Mouse (Mus musculus): ENCODE results near the gene Phactr1. TPM values are rescaled to one million over a fixed set of nuclear protein-coding genes. Genes with fewer than 3 reads are reported as not detected.

Phactr1 gene
- total and polyA plus RNA-seq, 3 experiments: not detected

- H3K4me3 ChIP-seq (ENCODE audit: control insufficient read depth in 1 of 2, insufficient read depth in 1 of 2, low read depth in 2 of 2, low read length in 2 of 2): no peak overlapping the region
- TF ChIP-seq ZMIZ1 (IDR thresholded peaks at IDR 0.05; ENCODE audit: low read depth, low read length) (no peak), CHD1 (IDR thresholded peaks at IDR 0.05; ENCODE audit: low read depth, low read length) (no peak), NELFE (IDR thresholded peaks at IDR 0.05; ENCODE audit: low read depth, low read length) (no peak), ELF1 (IDR thresholded peaks at IDR 0.05; ENCODE audit: low read depth, low read length) (no peak), BHLHE40 (IDR thresholded peaks at IDR 0.05; ENCODE audit: borderline replicate concordance, low read depth, low read length) (no peak), KAT2A (conservative IDR thresholded peaks at IDR 0.05; ENCODE audit: low read depth, low read length) (no peak), MAFK (IDR thresholded peaks at IDR 0.05; ENCODE audit: borderline replicate concordance, low read depth, low read length) (no peak), POLR2AphosphoS2 (IDR thresholded peaks at IDR 0.05; ENCODE audit: low read length) (no peak), TCF12 (IDR thresholded peaks at IDR 0.05; ENCODE audit: low read depth, low read length) (no peak), ZKSCAN1 (IDR thresholded peaks at IDR 0.05; ENCODE audit: low read depth, low read length) (no peak), UBTF (IDR thresholded peaks at IDR 0.05; ENCODE audit: borderline replicate concordance, insufficient read depth, low read depth, low read length) (no peak), MAZ (IDR thresholded peaks at IDR 0.05; ENCODE audit: low read depth, low read length) (no peak), GATA1 (IDR thresholded peaks at IDR 0.05; ENCODE audit: low read depth, low read length) (no peak), MEF2A (IDR thresholded peaks at IDR 0.05; ENCODE audit: extremely low read depth, insufficient replicate concordance, low read depth, low read length, poor library complexity, severe bottlenecking) (no peak), RAD21 (IDR thresholded peaks at IDR 0.05; ENCODE audit: low read depth, low read length) (no peak; the same call in 1 of the 2 replicates), NRF1 (IDR thresholded peaks at IDR 0.05; ENCODE audit: insufficient read depth, low read depth, low read length, poor library complexity, severe bottlenecking) (no peak), CHD2 (IDR thresholded peaks at IDR 0.05; ENCODE audit: low read length) (no peak)
- no peaks in the 10 kb centered on the region for H3K36me3 ChIP-seq (ENCODE audit: control insufficient read depth in 1 of 2, insufficient read depth in 2 of 2, low read length in 2 of 2)
- H3K4me1 ChIP-seq (ENCODE audit: control insufficient read depth in 1 of 2, insufficient read depth in 2 of 2, low read length in 2 of 2): no peaks in the 10 kb centered on the region
- H3K79me2 ChIP-seq (ENCODE audit: control insufficient read depth, insufficient read depth, low read length, poor library complexity): no peaks in the 10 kb centered on the region
- H3K9ac ChIP-seq (ENCODE audit: control insufficient read depth, low read depth, low read length, poor library complexity, severe bottlenecking): no peak overlapping the region
- H3K27ac ChIP-seq (ENCODE audit: control insufficient read depth, low read depth, low read length): no peak overlapping the region
- DNase-seq (ENCODE audit: low read depth, low spot score): no peak
- no peaks in the 10 kb centered on the region for H3K27me3 ChIP-seq (ENCODE audit: control insufficient read depth in 1 of 2, insufficient read depth in 2 of 2, low read length in 2 of 2)
- no peaks in the 10 kb centered on the region for H3K9me3 ChIP-seq (replicated peaks; ENCODE audit: insufficient read depth, low read length)
Observed at GRCm38 (mm10) chr13:42835441-42835840, 155.0 kb downstream of the Phactr1 start.

GRCm38 (mm10) chr13:42839358-42839757 is 158.9 kb downstream of the Phactr1 start:
- no peak for DNase-seq (ENCODE audit: low read depth, low spot score)
- no peaks in the 10 kb centered on the region for H3K9me3 ChIP-seq (replicated peaks; ENCODE audit: insufficient read depth, low read length)
- no peaks in the 10 kb centered on the region for H3K36me3 ChIP-seq (ENCODE audit: control insufficient read depth in 1 of 2, insufficient read depth in 2 of 2, low read length in 2 of 2)
- TF ChIP-seq ETS1 (IDR thresholded peaks at IDR 0.05; ENCODE audit: low read depth, low read length): no peak
- no peak for TF ChIP-seq RAD21 (IDR thresholded peaks at IDR 0.05; ENCODE audit: low read depth, low read length)
- no peak for TF ChIP-seq USF1 (IDR thresholded peaks at IDR 0.05; ENCODE audit: low read depth, low read length)
- no peak for TF ChIP-seq POLR2AphosphoS2 (IDR thresholded peaks at IDR 0.05; ENCODE audit: low read length)
- TF ChIP-seq ZNF384 (IDR thresholded peaks at IDR 0.05; ENCODE audit: low read depth, low read length): no peak
- no peak for TF ChIP-seq ZMIZ1 (IDR thresholded peaks at IDR 0.05; ENCODE audit: low read depth, low read length)
- no peak for TF ChIP-seq GATA1 (IDR thresholded peaks at IDR 0.05; ENCODE audit: low read depth, low read length)
- no peak for TF ChIP-seq CHD1 (IDR thresholded peaks at IDR 0.05; ENCODE audit: low read depth, low read length)
- no peak for TF ChIP-seq MAZ (IDR thresholded peaks at IDR 0.05; ENCODE audit: low read depth, low read length)
- no peak for TF ChIP-seq MAX (IDR thresholded peaks at IDR 0.05; ENCODE audit: low read length)
- TF ChIP-seq SMC3 (IDR thresholded peaks at IDR 0.05; ENCODE audit: low read depth, low read length): no peak
- TF ChIP-seq HCFC1 (IDR thresholded peaks at IDR 0.05; ENCODE audit: low read depth, low read length): no peak
- no peak for TF ChIP-seq USF2 (IDR thresholded peaks at IDR 0.05; ENCODE audit: borderline replicate concordance in 1 of 2, insufficient read depth in 1 of 2, low read depth in 1 of 2, low read length in 2 of 2)
- TF ChIP-seq TCF12 (IDR thresholded peaks at IDR 0.05; ENCODE audit: low read depth, low read length): no peak
- no peak for TF ChIP-seq RCOR1 (IDR thresholded peaks at IDR 0.05; ENCODE audit: low read depth, low read length)
- H3K27me3 ChIP-seq (ENCODE audit: control insufficient read depth in 1 of 2, insufficient read depth in 2 of 2, low read length in 2 of 2): no peaks in the 10 kb centered on the region
- H3K9ac ChIP-seq (ENCODE audit: control insufficient read depth, low read depth, low read length, poor library complexity, severe bottlenecking): no peak overlapping the region
- no peaks in the 10 kb centered on the region for H3K4me1 ChIP-seq (ENCODE audit: control insufficient read depth in 1 of 2, insufficient read depth in 2 of 2, low read length in 2 of 2)
- H3K79me2 ChIP-seq (ENCODE audit: control insufficient read depth, insufficient read depth, low read length, poor library complexity): no peaks in the 10 kb centered on the region
- no peak overlapping the region for H3K27ac ChIP-seq (ENCODE audit: control insufficient read depth, low read depth, low read length)
- no peak overlapping the region for H3K4me3 ChIP-seq (ENCODE audit: control insufficient read depth in 1 of 2, insufficient read depth in 1 of 2, low read depth in 2 of 2, low read length in 2 of 2)
